Mouse (Mus musculus): Measurements from ENCODE around the gene Cog8. TPM values are rescaled to one million over a fixed set of nuclear protein-coding genes. Genes with fewer than 3 reads are reported as not detected.

Cog8 gene
- polyA plus RNA-seq, 1 experiment from 2014 or later: 27.1 TPM

DNA sequence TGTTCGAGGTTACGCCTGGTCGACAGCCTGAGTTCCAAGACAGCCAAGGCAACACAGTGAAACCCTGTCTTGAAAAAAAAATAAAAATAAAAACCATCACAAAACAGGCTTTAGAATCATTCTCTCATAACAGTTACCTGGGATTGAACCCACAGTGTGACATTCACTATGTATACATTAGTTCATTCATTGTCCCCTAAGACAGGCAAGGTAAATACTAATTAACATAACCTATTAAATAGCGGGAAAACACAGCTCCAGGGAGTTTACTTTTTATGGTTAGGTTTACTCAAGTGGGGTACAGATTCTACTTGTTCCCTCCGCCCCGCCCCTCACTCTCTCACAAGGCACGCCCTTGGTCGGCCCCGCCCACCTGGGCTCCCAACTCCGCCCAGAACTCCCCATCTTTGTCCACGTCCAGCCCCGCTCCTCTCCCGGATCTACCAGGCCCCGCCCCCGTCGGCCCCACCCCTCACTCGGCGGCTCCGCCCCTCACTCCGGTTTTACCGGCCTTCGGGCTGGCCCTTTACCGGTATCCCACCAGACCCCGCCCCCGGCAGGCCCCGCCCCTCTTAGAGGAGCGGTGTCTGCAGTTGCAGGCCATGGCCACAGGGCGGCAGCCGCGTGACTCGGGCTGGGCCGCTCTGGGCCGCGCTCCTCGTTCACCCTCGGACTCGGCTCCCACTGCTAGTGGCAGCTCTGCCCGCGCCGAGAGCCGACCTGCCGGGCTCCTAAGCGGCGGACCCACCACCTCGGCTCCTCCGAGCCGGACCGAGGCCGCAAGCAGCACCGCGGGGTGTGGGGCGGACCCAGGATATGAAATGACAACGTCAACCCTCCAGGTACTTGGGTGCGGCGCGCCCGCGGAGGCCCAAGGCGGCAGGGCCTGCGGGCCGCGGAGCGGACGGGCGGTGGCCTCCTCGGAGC is 25.6 kb downstream of the Cog8 start, which contains the start of gene Vps4a:
Gene Vps4a, plus strand, starts transcription at position 573 of the 927 bp plus-strand sequence.
- H3K9ac ChIP-seq (ENCODE audit: low read length): peak within 1 kb of the TSS; percentile 97
- WGBS: 5% methylated on average over 66 of the region's 66 CpGs
- peak within 1 kb of the TSS; percentile 70 for H3K4me2 ChIP-seq (ENCODE audit: low read depth, low read length)
- peak; percentile 95 for ATAC-seq (ENCODE audit: insufficient read depth, low FRiP score)
- H3K27ac ChIP-seq (ENCODE audit: low read length): peak within 1 kb of the TSS; percentile 84
- H3K36me3 ChIP-seq (ENCODE audit: control insufficient read depth, insufficient read depth, low read length): no peaks in the 10 kb centered on the region
- H3K4me1 ChIP-seq (ENCODE audit: control insufficient read depth, insufficient read depth, low read length): peaks cover 14% of the 10 kb centered on the region
- no peaks in the 10 kb centered on the region for H3K9me3 ChIP-seq (replicated peaks; ENCODE audit: control insufficient read depth, low read length)
- H3K4me3 ChIP-seq (replicated peaks; ENCODE audit: low read length): peak within 1 kb of the TSS; percentile 95
- no peaks in the 10 kb centered on the region for H3K27me3 ChIP-seq (ENCODE audit: control insufficient read depth, insufficient read depth, low read length)

DNA sequence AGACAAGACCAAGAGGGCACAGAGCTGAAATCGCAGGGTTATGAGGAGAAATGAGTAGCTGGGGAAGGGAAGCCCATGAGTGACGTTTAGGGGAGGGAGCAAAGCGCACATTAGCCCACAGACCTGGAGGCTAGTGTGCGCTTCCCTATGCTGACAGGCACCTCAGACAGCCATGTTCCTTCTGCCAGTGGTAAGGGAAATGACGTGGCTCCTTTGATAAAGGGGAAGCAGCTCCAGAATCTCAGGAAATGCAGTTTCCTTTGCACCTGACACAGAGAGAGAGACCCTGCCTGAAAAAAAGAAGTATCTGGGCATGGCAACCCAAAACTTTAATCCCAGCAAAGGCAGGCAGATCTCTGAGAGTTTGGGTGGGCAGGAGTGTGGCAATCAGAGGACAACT is 26.4 kb downstream of the Cog8 start:
- H3K9me3 ChIP-seq (replicated peaks; ENCODE audit: control insufficient read depth, low read length): no peaks in the 10 kb centered on the region
- 67% methylated on average over 5 of the region's 5 CpGs for WGBS
- no peak overlapping the region for H3K4me3 ChIP-seq (replicated peaks; ENCODE audit: low read length)
- no peak overlapping the region for H3K4me2 ChIP-seq (ENCODE audit: low read depth, low read length)
- ATAC-seq (ENCODE audit: insufficient read depth, low FRiP score): no peak
- H3K9ac ChIP-seq (ENCODE audit: low read length): no peak overlapping the region
- H3K27me3 ChIP-seq (ENCODE audit: control insufficient read depth, insufficient read depth, low read length): no peaks in the 10 kb centered on the region
- H3K36me3 ChIP-seq (ENCODE audit: control insufficient read depth, insufficient read depth, low read length): no peaks in the 10 kb centered on the region
- peaks cover 14% of the 10 kb centered on the region for H3K4me1 ChIP-seq (ENCODE audit: control insufficient read depth, insufficient read depth, low read length)
- no peak overlapping the region for H3K27ac ChIP-seq (ENCODE audit: low read length)

DNA sequence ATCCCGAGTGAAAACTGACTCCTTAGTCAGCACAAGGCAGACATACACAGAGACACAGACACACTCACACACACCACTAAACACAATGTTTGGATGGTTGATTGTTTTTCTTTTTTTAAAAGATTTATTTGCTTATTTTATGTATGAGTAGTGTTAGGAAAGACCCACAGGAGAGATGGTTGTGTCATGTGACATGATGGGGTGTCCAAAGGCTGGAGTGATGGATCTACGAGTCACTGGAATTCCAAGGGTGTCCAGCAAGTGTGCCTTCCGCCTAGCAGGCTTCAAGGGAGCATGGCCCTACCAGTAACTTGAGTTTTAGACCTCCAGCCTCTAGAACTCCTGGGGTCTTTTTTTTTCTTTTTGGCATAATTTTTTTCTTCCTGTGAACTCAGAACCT is 27.2 kb downstream of the Cog8 start:
- 73% methylated on average over 3 of the region's 3 CpGs for WGBS

DNA sequence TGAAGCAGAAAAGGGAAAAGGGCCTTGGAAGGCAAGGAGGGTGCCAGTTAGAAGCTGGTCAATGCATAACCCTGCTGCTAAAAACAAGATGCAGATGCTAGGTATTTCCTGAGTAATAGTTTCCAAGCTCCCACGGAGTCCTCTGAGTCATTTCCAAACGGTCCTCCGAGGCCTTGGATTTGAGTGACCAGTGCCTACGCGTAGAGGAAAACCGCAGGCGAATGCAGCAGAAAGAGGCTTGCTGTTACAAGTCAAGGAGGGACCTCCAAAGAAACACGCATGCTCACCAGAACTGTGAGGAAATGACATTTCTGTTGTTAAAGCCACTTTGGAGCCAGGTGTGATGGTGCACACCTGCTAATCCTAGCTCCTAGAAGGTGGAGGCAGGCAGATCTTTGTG is 33.0 kb downstream of the Cog8 start:
- Histone ChIP-seq H3K9ac (ENCODE audit: low read length) (no peak overlapping the region), H3K4me2 (ENCODE audit: low read depth, low read length) (no peak overlapping the region), H3K27ac (ENCODE audit: low read length) (no peak overlapping the region), H3K36me3 (ENCODE audit: control insufficient read depth, insufficient read depth, low read length) (no peaks in the 10 kb centered on the region), H3K4me3 (replicated peaks; ENCODE audit: low read length) (no peak overlapping the region), H3K4me1 (ENCODE audit: control insufficient read depth, insufficient read depth, low read length) (no peaks in the 10 kb centered on the region), H3K9me3 (replicated peaks; ENCODE audit: control insufficient read depth, low read length) (no peaks in the 10 kb centered on the region), H3K27me3 (ENCODE audit: control insufficient read depth, insufficient read depth, low read length) (no peaks in the 10 kb centered on the region)
- ATAC-seq (ENCODE audit: insufficient read depth, low FRiP score): no peak
- WGBS: 87% methylated on average over 8 of the region's 8 CpGs

More for the DNA sequence above, 27.2 kb downstream of the Cog8 start:
- Histone ChIP-seq H3K27me3 (ENCODE audit: control insufficient read depth, insufficient read depth, low read length) (no peaks in the 10 kb centered on the region), H3K36me3 (ENCODE audit: control insufficient read depth, insufficient read depth, low read length) (no peaks in the 10 kb centered on the region), H3K9me3 (replicated peaks; ENCODE audit: control insufficient read depth, low read length) (no peaks in the 10 kb centered on the region), H3K27ac (ENCODE audit: low read length) (no peak overlapping the region), H3K4me3 (replicated peaks; ENCODE audit: low read length) (no peak overlapping the region), H3K9ac (ENCODE audit: low read length) (no peak overlapping the region), H3K4me2 (ENCODE audit: low read depth, low read length) (no peak overlapping the region), H3K4me1 (ENCODE audit: control insufficient read depth, insufficient read depth, low read length) (peaks cover 14% of the 10 kb centered on the region)
- no peak for ATAC-seq (ENCODE audit: insufficient read depth, low FRiP score)

DNA sequence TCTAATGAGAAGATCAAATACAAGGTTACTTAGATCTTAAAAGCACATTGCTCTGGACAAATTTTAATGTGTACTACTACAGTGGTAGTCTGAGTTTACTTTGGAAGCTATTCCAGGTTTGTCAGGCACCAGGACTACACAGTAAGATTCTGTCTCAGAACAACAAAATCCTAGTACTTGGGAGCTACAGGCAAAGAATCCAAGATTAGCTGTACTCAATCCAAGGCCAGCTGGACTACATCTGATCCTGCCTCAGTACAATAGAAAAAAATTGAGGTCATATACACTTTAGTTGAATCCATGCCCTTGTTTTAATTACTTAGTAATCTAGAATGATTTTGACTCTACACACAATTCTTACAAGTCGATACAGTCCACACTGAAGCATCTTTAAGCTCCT is 41.6 kb downstream of the Cog8 start:
- H3K27me3 ChIP-seq (ENCODE audit: control insufficient read depth, insufficient read depth, low read length): no peaks in the 10 kb centered on the region
- H3K9me3 ChIP-seq (replicated peaks; ENCODE audit: control insufficient read depth, low read length): no peaks in the 10 kb centered on the region
- no peak overlapping the region for H3K9ac ChIP-seq (ENCODE audit: low read length)
- WGBS: 83% methylated on average over 1 of the region's 1 CpGs
- H3K4me3 ChIP-seq (replicated peaks; ENCODE audit: low read length): no peak overlapping the region
- H3K4me1 ChIP-seq (ENCODE audit: control insufficient read depth, insufficient read depth, low read length): no peaks in the 10 kb centered on the region
- no peak overlapping the region for H3K4me2 ChIP-seq (ENCODE audit: low read depth, low read length)
- no peak overlapping the region for H3K27ac ChIP-seq (ENCODE audit: low read length)
- no peak for ATAC-seq (ENCODE audit: insufficient read depth, low FRiP score)
- 0 out of 2 replicates have a peak, but pooled peaks cover under 1% of the 10 kb centered on the region for H3K36me3 ChIP-seq (ENCODE audit: control insufficient read depth, insufficient read depth, low read length)

DNA sequence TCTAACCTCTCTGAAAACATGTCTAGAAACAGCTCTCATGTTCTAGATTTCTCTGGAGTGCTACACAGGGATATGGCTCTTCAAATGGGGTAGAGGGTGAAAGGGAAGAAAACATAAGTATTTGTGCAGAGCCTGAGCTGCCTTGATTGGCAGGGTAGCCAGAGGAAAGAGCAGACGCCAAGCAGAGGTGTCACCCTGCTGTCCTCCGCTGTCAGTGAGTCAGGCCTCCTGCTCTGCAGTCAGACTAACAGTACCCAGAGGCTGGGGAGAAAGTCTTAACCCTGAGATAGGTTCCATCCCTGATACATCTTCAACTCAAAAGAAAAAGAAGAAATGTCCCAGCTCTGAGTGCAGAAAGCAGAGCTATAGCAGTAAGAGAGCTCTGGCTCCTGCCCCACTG is 43.8 kb downstream of the Cog8 start:
- WGBS: 88% methylated on average over 2 of the region's 2 CpGs
- no peaks in the 10 kb centered on the region for H3K27me3 ChIP-seq (ENCODE audit: control insufficient read depth, insufficient read depth, low read length)
- H3K9me3 ChIP-seq (replicated peaks; ENCODE audit: control insufficient read depth, low read length): no peaks in the 10 kb centered on the region
- H3K4me2 ChIP-seq (ENCODE audit: low read depth, low read length): no peak overlapping the region
- no peak overlapping the region for H3K9ac ChIP-seq (ENCODE audit: low read length)
- H3K4me3 ChIP-seq (replicated peaks; ENCODE audit: low read length): no peak overlapping the region
- H3K4me1 ChIP-seq (ENCODE audit: control insufficient read depth, insufficient read depth, low read length): no peaks in the 10 kb centered on the region
- H3K27ac ChIP-seq (ENCODE audit: low read length): no peak overlapping the region
- no peak for ATAC-seq (ENCODE audit: insufficient read depth, low FRiP score)
- peaks cover 4% of the 10 kb centered on the region; the same call in 1 of the 2 replicates for H3K36me3 ChIP-seq (ENCODE audit: control insufficient read depth, insufficient read depth, low read length)

DNA sequence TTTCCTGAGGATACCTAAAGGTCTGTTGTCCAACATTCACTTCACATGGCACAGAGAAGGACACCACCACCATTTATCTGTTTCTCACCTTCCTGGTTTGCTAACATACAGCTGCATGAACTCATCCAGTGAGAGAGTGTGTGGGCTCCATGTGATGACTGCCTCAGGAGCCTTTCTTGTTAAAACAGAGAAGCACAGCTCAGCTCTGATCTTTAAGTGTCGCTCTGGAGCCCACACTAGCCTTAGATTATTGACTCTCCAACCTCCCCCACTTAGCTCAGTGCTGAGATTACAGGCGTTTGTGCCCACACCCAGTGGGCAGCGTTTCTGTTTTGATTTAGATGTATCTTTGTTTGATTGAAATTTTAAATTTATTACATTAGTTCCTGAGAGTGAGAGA is 48.7 kb downstream of the Cog8 start:
- Histone ChIP-seq H3K9ac (ENCODE audit: low read length) (no peak overlapping the region), H3K9me3 (replicated peaks; ENCODE audit: control insufficient read depth, low read length) (no peaks in the 10 kb centered on the region), H3K4me2 (ENCODE audit: low read depth, low read length) (no peak overlapping the region), H3K4me3 (replicated peaks; ENCODE audit: low read length) (no peak overlapping the region), H3K36me3 (ENCODE audit: control insufficient read depth, insufficient read depth, low read length) (peaks cover 4% of the 10 kb centered on the region; the same call in 1 of the 2 replicates), H3K4me1 (ENCODE audit: control insufficient read depth, insufficient read depth, low read length) (no peaks in the 10 kb centered on the region), H3K27ac (ENCODE audit: low read length) (no peak overlapping the region), H3K27me3 (ENCODE audit: control insufficient read depth, insufficient read depth, low read length) (no peaks in the 10 kb centered on the region)
- no peak for ATAC-seq (ENCODE audit: insufficient read depth, low FRiP score)
- 82% methylated on average over 3 of the region's 3 CpGs for WGBS

DNA sequence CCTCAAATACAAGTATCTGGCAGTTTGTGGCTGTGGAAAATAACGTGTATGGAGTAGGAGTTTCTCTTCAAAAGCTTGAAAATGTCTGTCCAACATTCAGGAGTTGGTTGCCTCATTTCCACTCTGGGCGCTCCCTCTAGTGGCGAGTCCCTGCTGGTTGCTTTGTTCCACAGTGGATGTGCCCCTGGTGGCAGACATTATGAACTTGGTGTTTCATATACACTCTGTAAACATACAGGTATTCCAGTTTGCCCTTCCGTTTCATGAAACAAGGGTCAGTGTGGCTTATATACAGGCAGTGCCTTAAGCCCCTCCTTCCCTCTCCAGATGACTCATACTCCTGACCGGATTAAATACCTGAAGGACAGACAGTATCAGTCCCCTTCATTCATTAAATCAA is 54.0 kb downstream of the Cog8 start:
- ATAC-seq (ENCODE audit: insufficient read depth, low FRiP score): peak; percentile 91
- Histone ChIP-seq H3K4me3 (replicated peaks; ENCODE audit: low read length) (no peak overlapping the region), H3K27ac (ENCODE audit: low read length) (no peak overlapping the region), H3K4me2 (ENCODE audit: low read depth, low read length) (no peak overlapping the region), H3K27me3 (ENCODE audit: control insufficient read depth, insufficient read depth, low read length) (no peaks in the 10 kb centered on the region), H3K4me1 (ENCODE audit: control insufficient read depth, insufficient read depth, low read length) (no peaks in the 10 kb centered on the region), H3K36me3 (ENCODE audit: control insufficient read depth, insufficient read depth, low read length) (peaks cover 3% of the 10 kb centered on the region; the same call in 1 of the 2 replicates), H3K9me3 (replicated peaks; ENCODE audit: control insufficient read depth, low read length) (no peaks in the 10 kb centered on the region), H3K9ac (ENCODE audit: low read length) (no peak overlapping the region)
- WGBS: 19% methylated on average over 5 of the region's 5 CpGs

DNA sequence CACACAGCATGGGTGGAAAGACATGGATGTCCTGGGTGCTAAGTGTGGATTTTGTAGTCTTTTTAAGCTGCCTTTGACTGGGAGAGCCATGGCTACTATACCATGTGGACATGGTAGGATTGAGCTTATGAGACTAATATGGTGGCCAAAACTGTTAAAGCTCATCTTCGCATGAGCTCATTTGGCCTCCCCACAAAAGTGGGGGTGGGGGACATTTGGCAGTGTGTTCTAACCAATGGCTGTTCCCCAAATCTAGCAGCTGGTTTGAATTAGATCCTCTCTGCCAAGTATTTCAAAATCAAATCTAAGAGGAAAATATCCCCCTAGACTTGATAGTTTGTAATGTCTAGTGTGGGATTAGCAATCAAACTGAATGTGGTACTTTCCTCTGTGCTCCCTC is 57.4 kb downstream of the Cog8 start:
- H3K4me2 ChIP-seq (ENCODE audit: low read depth, low read length): no peak overlapping the region
- H3K27me3 ChIP-seq (ENCODE audit: control insufficient read depth, insufficient read depth, low read length): no peaks in the 10 kb centered on the region
- no peaks in the 10 kb centered on the region for H3K4me1 ChIP-seq (ENCODE audit: control insufficient read depth, insufficient read depth, low read length)
- H3K9me3 ChIP-seq (replicated peaks; ENCODE audit: control insufficient read depth, low read length): no peaks in the 10 kb centered on the region
- H3K36me3 ChIP-seq (ENCODE audit: control insufficient read depth, insufficient read depth, low read length): peaks cover 3% of the 10 kb centered on the region; the same call in 1 of the 2 replicates
- no peak overlapping the region for H3K9ac ChIP-seq (ENCODE audit: low read length)
- no peak overlapping the region for H3K27ac ChIP-seq (ENCODE audit: low read length)
- no peak overlapping the region for H3K4me3 ChIP-seq (replicated peaks; ENCODE audit: low read length)
- 66% methylated on average over 1 of the region's 1 CpGs for WGBS
- no peak for ATAC-seq (ENCODE audit: insufficient read depth, low FRiP score)

Data from stomach, embryonic 16.5 days (tissue).